ENCODE assay signal across 10 mouse cellular contexts in genomic region chr15:79432328-79432727, GRCm38 (mm10). TPM values are rescaled to one million over a fixed set of nuclear protein-coding genes. Genes with fewer than 3 reads are reported as not detected.
DNase-seq lines count a peak whose midpoint lies in the region; ATAC-seq and TF ChIP-seq lines count a peak whose summit lies in the region.
"Had no signal": no experiment of that assay in that cellular context is flagged by ENCODE, and none has a peak within 500 bp of the region (broad histone marks: within the 10 kb centered on the region; RNA-seq: fewer than 3 reads in every experiment).

No protein-coding gene starts in this region.

- H3K4me3 ChIP-seq in heart, postnatal 0 days (ENCODE audit: low read depth, low read length), result no peak overlapping the region
- no peak overlapping the region for H3K4me3 ChIP-seq in neural tube, embryonic 13.5 days
- no peak overlapping the region for H3K4me3 ChIP-seq in intestine, embryonic 15.5 days (replicated peaks)
- H3K4me3 ChIP-seq in stomach, embryonic 14.5 days (ENCODE audit: low read depth, low read length), result no peak overlapping the region
- H3K4me3 ChIP-seq: erythroblast, embryonic 14.5 days had no signal

- DNase-seq in heart, postnatal 0 days (ENCODE audit: low spot score), result no peak
- no peak for DNase-seq in heart, postnatal 36 days
- DNase-seq in neural tube, embryonic 10.5 days (ENCODE audit: extremely low spot score, low spot score), result no peak
- DNase-seq in spleen, postnatal 10 days (ENCODE audit: low spot score in 2 of 2), result no peak
- DNase-seq in adipocyte (ENCODE audit: low spot score), result no peak
- DNase-seq: adrenal gland, postnatal 36 days had no signal

- peaks cover 43% of the 10 kb centered on the region for H3K4me1 ChIP-seq in heart, postnatal 0 days (ENCODE audit: control insufficient read depth, insufficient read depth)
- peaks cover 37% of the 10 kb centered on the region for H3K4me1 ChIP-seq in neural tube, embryonic 13.5 days (replicated peaks)
- peaks cover 31% of the 10 kb centered on the region for H3K4me1 ChIP-seq in intestine, embryonic 15.5 days (replicated peaks)
- peaks cover 28% of the 10 kb centered on the region; the same call in 1 of the 2 replicates for H3K4me1 ChIP-seq in stomach, embryonic 14.5 days (ENCODE audit: control insufficient read depth, insufficient read depth, low read length)

- intact Hi-C loops in heart, postnatal 36 days (cut with DNase I), result no loop called here

- TF ChIP-seq EP300 in heart, postnatal 0 days (IDR thresholded peaks at IDR 0.05; ENCODE audit: low read depth), result no peak

- no peak for TF ChIP-seq CTCF in heart, postnatal 0 days (IDR thresholded peaks at IDR 0.05; ENCODE audit: low read depth)

- H3K27ac ChIP-seq in heart, postnatal 0 days (ENCODE audit: low read depth), result peak overlapping the region; percentile 88
- H3K27ac ChIP-seq in neural tube, embryonic 13.5 days (replicated peaks), result peak overlapping the region; percentile 30
- H3K27ac ChIP-seq in intestine, embryonic 15.5 days, result peak overlapping the region; percentile 83
- H3K27ac ChIP-seq in stomach, embryonic 14.5 days (ENCODE audit: low read length), result peak overlapping the region; percentile 84

- no peak for ATAC-seq in heart, postnatal 0 days (ENCODE audit: insufficient read depth, low read depth)
- no peak for ATAC-seq in neural tube, embryonic 13.5 days (ENCODE audit: low read depth)
- no peak for ATAC-seq in intestine, embryonic 15.5 days
- no peak for ATAC-seq in stomach, embryonic 14.5 days (ENCODE audit: insufficient number of reproducible peaks, insufficient read depth, low FRiP score, low read depth)

- H3K36me3 ChIP-seq in heart, postnatal 0 days (replicated peaks; ENCODE audit: control insufficient read depth, insufficient read depth, low read length), result peaks cover 54% of the 10 kb centered on the region
- peaks cover 99% of the 10 kb centered on the region for H3K36me3 ChIP-seq in neural tube, embryonic 13.5 days
- peaks cover 38% of the 10 kb centered on the region for H3K36me3 ChIP-seq in intestine, embryonic 15.5 days
- H3K36me3 ChIP-seq in stomach, embryonic 14.5 days (ENCODE audit: control insufficient read depth, insufficient read depth, low read length), result peaks cover 60% of the 10 kb centered on the region

- 61% methylated on average over 11 of the region's 11 CpGs for WGBS in heart, postnatal 0 days
- 93% methylated on average over 11 of the region's 11 CpGs for WGBS in neural tube, embryonic 13.5 days
- WGBS in intestine, embryonic 15.5 days, result 75% methylated on average over 11 of the region's 11 CpGs
- 85% methylated on average over 11 of the region's 11 CpGs for WGBS in stomach, embryonic 14.5 days

- H3K27me3 ChIP-seq in heart, postnatal 0 days (ENCODE audit: control insufficient read depth, insufficient read depth, low read length), result no peaks in the 10 kb centered on the region
- no peaks in the 10 kb centered on the region for H3K27me3 ChIP-seq in neural tube, embryonic 13.5 days
- H3K27me3 ChIP-seq in intestine, embryonic 15.5 days (replicated peaks), result no peaks in the 10 kb centered on the region
- H3K27me3 ChIP-seq in stomach, embryonic 14.5 days (ENCODE audit: control insufficient read depth, insufficient read depth, low read length), result no peaks in the 10 kb centered on the region

- peak overlapping the region; percentile 36 for H3K4me2 ChIP-seq in heart, postnatal 0 days (ENCODE audit: low read depth, low read length)
- no peak overlapping the region for H3K4me2 ChIP-seq in neural tube, embryonic 13.5 days
- peak overlapping the region; percentile 37; the same call in 1 of the 2 replicates for H3K4me2 ChIP-seq in intestine, embryonic 15.5 days (replicated peaks)
- no peak overlapping the region for H3K4me2 ChIP-seq in stomach, embryonic 14.5 days (replicated peaks; ENCODE audit: low read depth, low read length)

- H3K9me3 ChIP-seq in heart, postnatal 0 days (replicated peaks; ENCODE audit: control insufficient read depth, low read length), result no peaks in the 10 kb centered on the region
- H3K9me3 ChIP-seq in neural tube, embryonic 13.5 days, result no peaks in the 10 kb centered on the region
- H3K9me3 ChIP-seq in intestine, embryonic 15.5 days, result no peaks in the 10 kb centered on the region
- H3K9me3 ChIP-seq in stomach, embryonic 14.5 days (ENCODE audit: control insufficient read depth, low read depth, low read length), result no peaks in the 10 kb centered on the region

- H3K9ac ChIP-seq in heart, postnatal 0 days (replicated peaks; ENCODE audit: low read depth, low read length), result no peak overlapping the region; the same call in none of the 2 replicates
- no peak overlapping the region for H3K9ac ChIP-seq in neural tube, embryonic 13.5 days
- 0 out of 2 replicates have a peak overlapping the region, but pooled peaks have one; percentile 11 for H3K9ac ChIP-seq in intestine, embryonic 15.5 days
- H3K9ac ChIP-seq in stomach, embryonic 14.5 days (replicated peaks; ENCODE audit: low read depth, low read length), result no peak overlapping the region

RNA-seq across cellular contexts. Expression of gene Csnk1e, which starts 23.0 kb away (rescaled TPM):
- total RNA-seq in heart, postnatal 0 days (2014; rRNA removed; ENCODE audit: low replicate concordance), result 167 and 193 TPM in 2 replicates
- 55.5 and 61.5 TPM in 2 replicates for polyA plus RNA-seq in heart, postnatal 0 days (2015; fragmentation: Nextera tagmentation; extraction: Ambion mirVana)
- 10 to 100 TPM; 55.8 to 60.5 TPM for total RNA-seq in heart, postnatal 36 days (2021)
- polyA plus RNA-seq in neural tube, embryonic 13.5 days (2015; fragmentation: Nextera tagmentation; extraction: Ambion mirVana), result 275 and 281 TPM in 2 replicates
- 59.1 and 61.8 TPM in 2 replicates for polyA plus RNA-seq in intestine, embryonic 15.5 days (2015; fragmentation: Nextera tagmentation; extraction: Ambion mirVana)
- polyA plus RNA-seq in stomach, embryonic 14.5 days (2014; fragmentation: Nextera tagmentation; extraction: Ambion mirVana), result 64.3 and 70.3 TPM in 2 replicates

RNA-seq across cellular contexts. Expression of gene Tmem184b, which starts 29.0 kb away (rescaled TPM):
- 70.6 and 111 TPM in 2 replicates for total RNA-seq in heart, postnatal 0 days (2014; rRNA removed; ENCODE audit: low replicate concordance)
- 31.8 and 32.7 TPM in 2 replicates for polyA plus RNA-seq in heart, postnatal 0 days (2015; fragmentation: Nextera tagmentation; extraction: Ambion mirVana)
- total RNA-seq in heart, postnatal 36 days (2021), result 10 to 100 TPM; 37.0 to 43.0 TPM
- 42.0 and 45.8 TPM in 2 replicates for polyA plus RNA-seq in neural tube, embryonic 13.5 days (2015; fragmentation: Nextera tagmentation; extraction: Ambion mirVana)
- 49.4 and 51.0 TPM in 2 replicates for polyA plus RNA-seq in intestine, embryonic 15.5 days (2015; fragmentation: Nextera tagmentation; extraction: Ambion mirVana)
- polyA plus RNA-seq in stomach, embryonic 14.5 days (2014; fragmentation: Nextera tagmentation; extraction: Ambion mirVana), result 51.2 and 64.3 TPM in 2 replicates

Comparison
In these comparisons a context has a peak if more than half of its experiments do, and no peak if none do; other contexts are left out.
1. H3K27ac ChIP-seq: peak in every context shown above with its lines; median percentile 88 in heart, postnatal 0 days; 84 in stomach, embryonic 14.5 days; 83 in intestine, embryonic 15.5 days; 30 in neural tube, embryonic 13.5 days.
2. H3K4me2 ChIP-seq: peak in heart, postnatal 0 days (single experiment) and intestine, embryonic 15.5 days (single experiment); none in neural tube, embryonic 13.5 days (single experiment) and stomach, embryonic 14.5 days (single experiment).